Mouse (Mus musculus): ENCODE measurements around the gene Nrg4.

GRCm38 (mm10) chr9:55255056-55255455, 71.6 kb downstream of the Nrg4 start:
- TF ChIP-seq CTCF (IDR thresholded peaks at IDR 0.05; ENCODE audit: borderline replicate concordance, insufficient read depth, low read depth, low read length) (no peak), POLR2A (IDR thresholded peaks at IDR 0.05; ENCODE audit: borderline replicate concordance, insufficient read depth, low read length) (no peak)
